Mouse (Mus musculus) central nervous system, embryonic 18 days (tissue): ENCODE results near the gene Mfsd2b. TPM values are rescaled to one million over a fixed set of nuclear protein-coding genes. Genes with fewer than 3 reads are reported as not detected.

ENCODE experiments used
- polyA plus RNA-seq: library from polyadenylated mRNA; depleted of rRNA; stranded (reverse); fragments of >200 nt; gene quantifications from 2 replicates; pipeline ENCODE4 v1.2.3, GENCODE M21; 2012; rRNA removed

Gene Mfsd2b
- 2.6 and 2.8 TPM in 2 replicates for polyA plus RNA-seq

DNA sequence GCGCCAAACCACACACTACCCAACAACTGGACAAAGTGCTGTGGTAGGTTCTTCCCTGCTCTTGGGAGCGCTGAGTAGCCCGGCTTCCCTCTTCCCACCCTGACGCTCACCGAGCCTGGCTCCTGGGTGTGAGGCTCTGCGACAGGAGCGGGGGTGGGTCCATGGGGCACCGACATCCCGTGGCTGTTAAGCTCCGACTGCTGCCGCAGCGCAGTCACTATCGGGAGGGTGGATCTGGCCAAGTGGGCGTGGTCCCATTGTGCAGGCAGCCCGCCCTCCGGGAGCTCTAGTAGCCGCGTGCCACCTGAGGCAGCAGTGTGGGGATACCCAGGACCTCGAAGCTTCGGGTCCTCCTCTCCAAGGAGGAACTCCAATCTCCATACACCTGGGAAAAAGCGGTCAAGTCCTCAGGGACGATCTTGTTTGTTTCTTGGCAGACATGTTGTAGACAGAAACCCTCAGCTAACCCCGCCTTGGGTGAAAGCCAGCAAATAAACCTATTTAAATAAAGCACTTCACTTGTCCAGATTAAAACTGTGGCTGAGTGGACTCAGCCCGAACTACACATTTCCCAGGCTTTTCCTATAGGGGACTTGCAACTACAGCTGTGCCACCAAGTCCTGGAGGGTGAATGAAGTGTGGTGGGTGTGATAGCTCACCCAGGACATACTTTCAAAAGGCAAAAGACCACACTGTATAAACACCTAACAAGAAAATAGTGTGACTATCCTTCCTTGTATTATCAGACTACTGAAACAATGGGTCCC, at the start of gene Mfsd2b:
Gene Mfsd2b (minus strand): TSS at position 199 of the 767 bp plus-strand sequence.

DNA sequence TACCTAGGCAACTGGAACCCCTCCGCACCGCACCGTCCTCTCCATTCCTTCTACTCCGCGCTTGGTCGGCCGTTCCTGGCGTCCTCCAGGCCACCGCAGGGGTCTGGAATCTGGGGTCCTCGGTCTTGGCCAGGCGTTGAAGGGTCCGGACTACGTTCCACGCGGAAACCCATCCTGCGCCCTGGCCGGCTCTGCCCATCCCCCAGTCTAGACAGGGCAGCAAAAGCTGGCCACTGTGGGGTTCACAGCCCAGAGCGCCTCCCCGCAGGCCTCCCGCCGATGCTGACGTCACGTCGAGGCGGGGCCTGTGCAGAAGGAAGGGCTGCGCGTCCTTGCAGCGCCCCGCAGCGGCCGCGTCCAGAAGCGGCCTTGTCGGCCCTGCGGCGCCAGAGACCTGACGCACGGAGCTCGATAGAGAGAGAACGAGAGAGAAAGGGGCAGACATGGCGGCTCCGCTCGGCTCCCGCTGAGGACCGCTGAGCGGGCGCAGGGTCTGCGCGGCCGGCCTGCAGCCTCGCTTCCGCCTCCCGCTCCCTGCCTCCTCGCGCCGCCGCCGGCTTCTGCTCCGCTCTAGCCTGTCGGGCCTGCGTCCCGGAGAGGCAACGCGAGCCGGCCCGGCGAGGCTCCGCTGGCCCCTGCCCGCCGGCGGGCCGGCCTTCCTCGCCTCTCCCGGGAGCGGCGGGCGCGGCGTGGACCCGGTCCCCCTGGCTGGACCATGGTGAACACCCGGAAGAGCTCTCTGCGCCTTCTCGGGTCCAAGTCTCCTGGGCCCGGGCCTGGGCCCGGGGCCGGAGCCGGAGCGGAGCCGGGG, 43.0 kb upstream of the Mfsd2b start, which contains the start of gene Atad2b:
Gene Atad2b (plus strand): TSS at position 360 of the 811 bp plus-strand sequence.

DNA sequence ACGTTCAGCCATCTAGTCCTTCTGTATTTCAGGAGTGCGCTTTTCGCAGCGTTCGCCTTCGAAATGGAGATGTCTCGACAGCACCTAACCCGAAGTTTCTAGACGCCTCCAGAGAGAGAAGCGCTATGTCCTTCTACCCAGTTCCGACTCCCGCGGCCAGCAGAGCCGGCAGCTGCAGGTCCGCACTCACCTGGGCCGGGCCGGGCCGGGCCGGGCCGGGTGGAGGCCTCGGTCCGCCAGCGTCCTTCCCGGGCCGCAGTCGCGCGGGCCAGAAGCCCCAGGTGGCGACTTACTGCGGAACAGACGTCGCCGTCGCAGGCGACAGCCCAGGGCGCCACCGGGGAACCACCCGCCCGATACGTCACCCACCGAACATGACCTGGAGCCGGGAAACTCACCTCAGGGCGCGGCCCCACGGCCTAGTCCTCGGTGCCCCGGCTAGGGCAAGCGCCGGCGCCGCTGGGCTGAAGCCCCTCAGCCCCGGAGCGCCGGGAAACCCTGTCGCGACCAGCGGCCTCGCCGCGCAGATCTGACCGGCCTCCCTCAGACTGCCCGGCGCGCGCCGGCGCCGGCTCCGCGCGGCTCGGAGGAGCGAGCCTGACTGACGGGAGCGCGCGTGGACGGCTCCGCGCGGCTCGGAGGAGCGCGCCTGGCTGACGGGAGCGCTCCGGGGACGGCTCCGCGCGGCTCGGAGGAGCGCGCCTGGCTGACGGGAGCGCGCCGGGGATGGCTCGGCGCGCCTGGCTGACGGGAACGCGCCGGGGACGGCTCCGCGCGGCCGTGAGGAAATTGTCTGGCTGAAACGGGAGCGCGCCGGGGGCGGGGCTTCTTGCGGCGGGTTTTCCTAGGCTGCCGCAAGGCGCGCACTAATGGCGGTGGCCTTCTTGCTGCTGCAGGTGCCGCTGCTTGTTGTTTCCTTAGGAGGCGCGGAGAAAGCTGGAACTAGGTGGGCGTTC, 33.1 kb upstream of the Mfsd2b start, which contains the start of gene Ubxn2a:
Gene Ubxn2a (minus strand): TSS at position 755 of the 956 bp plus-strand sequence.

DNA sequence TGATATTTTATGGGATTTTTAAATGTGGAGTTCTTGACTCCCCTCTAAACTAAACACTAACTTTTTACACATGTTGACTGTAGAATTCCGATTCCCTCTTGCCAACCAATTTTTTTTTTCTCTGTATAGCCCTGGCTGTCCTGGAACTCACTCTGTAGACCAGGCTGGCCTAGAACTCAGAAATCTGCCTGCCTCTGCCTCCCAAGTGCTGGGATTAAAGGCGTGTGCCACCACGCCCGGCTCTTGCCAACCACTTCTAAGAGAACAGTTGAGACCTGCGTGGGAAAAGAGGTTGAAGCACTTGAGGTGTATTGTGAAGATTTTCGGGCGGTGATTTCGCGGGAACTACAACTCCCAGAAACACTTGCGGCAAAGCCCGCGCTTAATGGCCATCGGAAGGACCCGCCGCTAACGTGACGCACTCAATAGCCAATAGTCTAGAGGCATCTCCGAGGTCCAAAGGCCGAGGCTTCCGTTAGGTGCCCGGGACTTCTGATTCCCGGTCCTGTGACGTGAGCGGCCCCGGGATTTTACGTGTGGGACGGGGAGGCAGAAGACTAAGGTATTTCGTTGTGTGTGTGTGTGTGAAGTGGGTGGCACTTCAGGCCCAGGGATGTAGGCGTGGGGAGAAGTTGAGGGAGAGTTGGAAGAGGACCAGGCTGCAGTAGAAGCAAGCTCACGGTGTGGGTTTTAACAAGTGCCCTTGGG, 31.1 kb downstream of the Mfsd2b start, which contains the start of gene Wdcp:
Gene Wdcp (plus strand): TSS at position 414 of the 708 bp plus-strand sequence.

DNA sequence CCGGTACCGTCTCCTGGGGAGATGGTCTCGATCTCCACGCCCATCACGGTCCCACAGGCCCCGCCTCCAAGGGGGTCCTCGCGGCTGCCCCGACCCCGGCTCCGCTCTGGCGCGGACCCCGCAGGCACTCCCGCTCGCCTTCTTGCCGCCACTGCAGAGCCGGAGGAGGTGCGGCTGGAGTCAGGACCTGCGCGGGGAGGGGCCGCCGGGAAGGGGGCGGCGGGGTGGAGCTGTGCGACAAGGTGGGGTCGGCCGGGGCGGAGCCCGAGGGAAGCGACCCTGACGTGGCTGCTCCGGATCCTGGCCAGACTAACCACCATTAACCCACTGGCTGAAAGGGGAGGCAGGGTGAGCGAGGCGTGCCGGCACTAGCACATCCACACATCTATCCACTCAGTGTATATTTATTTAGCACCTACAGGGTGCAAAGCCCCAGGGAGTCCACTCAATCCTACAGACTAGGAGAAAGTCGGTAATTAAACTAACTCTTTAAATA, 32.7 kb downstream of the Mfsd2b start, which contains the start of gene Fkbp1b:
Gene Fkbp1b (minus strand): TSS at position 200 of the 496 bp plus-strand sequence.

DNA sequence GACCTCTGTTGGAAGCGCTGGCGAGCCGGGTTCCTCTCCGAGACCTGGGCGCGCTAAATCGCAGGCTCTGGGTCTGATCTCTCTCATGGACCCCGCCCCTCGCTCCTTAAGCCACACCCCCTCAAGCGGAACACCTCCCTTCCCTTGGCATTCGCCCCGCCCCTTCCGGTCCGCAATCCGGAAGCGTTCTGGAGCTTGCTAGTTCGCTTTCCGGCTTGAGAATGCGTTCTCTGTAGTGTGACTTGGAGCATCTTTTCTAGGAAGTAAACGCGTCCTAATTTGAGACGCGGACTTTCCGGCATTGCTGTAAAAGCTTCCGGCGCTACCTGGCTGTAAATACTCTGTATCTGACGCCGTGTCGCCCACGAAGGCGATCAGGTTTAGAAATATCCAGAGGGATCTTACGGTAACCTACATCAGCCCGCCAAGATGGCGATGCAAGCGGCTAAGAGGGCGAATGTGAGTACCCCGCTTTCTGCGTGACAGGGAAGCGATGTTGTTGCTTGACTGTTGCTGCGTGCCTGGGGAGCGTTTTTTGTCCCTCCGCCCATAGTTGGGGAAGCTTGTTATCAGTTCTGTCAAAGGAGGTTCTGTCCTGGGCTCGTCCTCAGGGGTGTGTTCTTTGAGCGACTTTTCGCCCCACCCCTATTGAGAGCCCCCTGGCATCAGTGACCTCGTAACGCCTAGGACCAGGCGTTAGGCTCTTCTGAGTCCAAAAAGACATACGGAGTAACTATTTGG, 56.6 kb downstream of the Mfsd2b start, which contains the start of gene Sf3b6:
Gene Sf3b6 (plus strand): TSS at position 184 of the 741 bp plus-strand sequence.

Other genes with a start within 250 kb of the Mfsd2b start
- gene Fam228a, start 135.9 kb downstream of the Mfsd2b start, polyA plus RNA-seq = 3.2 and 3.3 TPM in 2 replicates
- 8.9 and 14.8 TPM in 2 replicates for gene Pfn4, start 105.3 kb downstream of the Mfsd2b start, polyA plus RNA-seq
- 7.2 and 10.4 TPM in 2 replicates for gene Fam228b, start 105.1 kb downstream of the Mfsd2b start, polyA plus RNA-seq
- 166 and 192 TPM in 2 replicates for gene Sf3b6, start 56.8 kb downstream of the Mfsd2b start, polyA plus RNA-seq
- 73.9 and 82.3 TPM in 2 replicates for gene Fkbp1b, start 32.8 kb downstream of the Mfsd2b start, polyA plus RNA-seq
- 11.1 and 11.5 TPM in 2 replicates for gene Wdcp, start 31.1 kb downstream of the Mfsd2b start, polyA plus RNA-seq
- 12.2 and 12.6 TPM in 2 replicates for gene Ubxn2a, start 33.3 kb upstream of the Mfsd2b start, polyA plus RNA-seq
- 17.4 and 18.2 TPM in 2 replicates for gene Atad2b, start 43.0 kb upstream of the Mfsd2b start, polyA plus RNA-seq